11 mouse cellular contexts compared by ENCODE assay signal in genomic region chr3:84061523-84062453, GRCm38 (mm10). TPM values are rescaled to one million over a fixed set of nuclear protein-coding genes. Genes with fewer than 3 reads are reported as not detected.
DNase-seq lines count a peak whose midpoint lies in the region; ATAC-seq and TF ChIP-seq lines count a peak whose summit lies in the region.
"Had no signal": no experiment of that assay in that cellular context is flagged by ENCODE, and none has a peak within 500 bp of the region (broad histone marks: within the 10 kb centered on the region; RNA-seq: fewer than 3 reads in every experiment).

No protein-coding gene starts in this region.

- H3K9me3 ChIP-seq in hindbrain, embryonic 10.5 days: 0 out of 2 replicates have a peak, but pooled peaks cover 10% of the 10 kb centered on the region
- H3K9me3 ChIP-seq in hindbrain, embryonic 16.5 days (ENCODE audit: control insufficient read depth, low read length): no peaks in the 10 kb centered on the region
- H3K9me3 ChIP-seq in limb, embryonic 14.5 days (ENCODE audit: control insufficient read depth, low read length): no peaks in the 10 kb centered on the region
- H3K9me3 ChIP-seq in midbrain, postnatal 0 days (ENCODE audit: low read length): no peaks in the 10 kb centered on the region

- H3K4me2 ChIP-seq in hindbrain, embryonic 16.5 days (ENCODE audit: low read length): no peak overlapping the region
- H3K4me2 ChIP-seq in limb, embryonic 14.5 days (replicated peaks; ENCODE audit: low read depth, low read length, severe bottlenecking): no peak overlapping the region
- H3K4me2 ChIP-seq in midbrain, postnatal 0 days (ENCODE audit: low read depth, low read length, poor library complexity, severe bottlenecking): no peak overlapping the region

- ATAC-seq in hindbrain, embryonic 16.5 days: no peak
- peak; percentile 56; the same call in 1 of the 2 replicates for ATAC-seq in limb, embryonic 14.5 days (ENCODE audit: low FRiP score, low read depth)
- no peak for ATAC-seq in midbrain, postnatal 0 days (ENCODE audit: low FRiP score)

- no peaks in the 10 kb centered on the region for H3K36me3 ChIP-seq in hindbrain, embryonic 10.5 days
- H3K36me3 ChIP-seq in hindbrain, embryonic 16.5 days (ENCODE audit: control insufficient read depth, insufficient read depth, low read length): no peaks in the 10 kb centered on the region
- H3K36me3 ChIP-seq in limb, embryonic 14.5 days (ENCODE audit: control insufficient read depth, insufficient read depth, low read length): no peaks in the 10 kb centered on the region
- H3K36me3 ChIP-seq in midbrain, postnatal 0 days (ENCODE audit: insufficient read depth, low read length): no peaks in the 10 kb centered on the region
- H3K36me3 ChIP-seq: midbrain, embryonic 10.5 days had no signal

- no peak overlapping the region for H3K9ac ChIP-seq in hindbrain, embryonic 16.5 days (ENCODE audit: low read depth, low read length)
- no peak overlapping the region for H3K9ac ChIP-seq in limb, embryonic 14.5 days (ENCODE audit: low read depth, low read length, severe bottlenecking)
- no peak overlapping the region for H3K9ac ChIP-seq in midbrain, postnatal 0 days (replicated peaks; ENCODE audit: low read length, poor library complexity, severe bottlenecking)

- TF ChIP-seq CTCF in cerebellum, adult 2 months (IDR thresholded peaks at IDR 0.05; ENCODE audit: borderline replicate concordance, insufficient read depth, low read depth, low read length): no peak
- TF ChIP-seq CTCF in midbrain, postnatal 0 days (IDR thresholded peaks at IDR 0.05): no peak

- TF ChIP-seq POLR2A in limb, embryonic 14.5 days (IDR thresholded peaks at IDR 0.05; ENCODE audit: borderline replicate concordance, extremely low read depth, insufficient read depth, insufficient read length): no peak
- TF ChIP-seq POLR2A in cerebellum, adult 2 months (IDR thresholded peaks at IDR 0.05; ENCODE audit: borderline replicate concordance, insufficient read depth, low read length): no peak

- no peaks in the 10 kb centered on the region for H3K27me3 ChIP-seq in hindbrain, embryonic 10.5 days (ENCODE audit: insufficient read depth, poor library complexity, severe bottlenecking)
- H3K27me3 ChIP-seq in hindbrain, embryonic 16.5 days (replicated peaks; ENCODE audit: control insufficient read depth, insufficient read depth, low read length): no peaks in the 10 kb centered on the region
- no peaks in the 10 kb centered on the region for H3K27me3 ChIP-seq in limb, embryonic 14.5 days (ENCODE audit: control insufficient read depth, insufficient read depth, low read length)
- no peaks in the 10 kb centered on the region; the same call in 1 of the 2 replicates for H3K27me3 ChIP-seq in cerebellum, adult 2 months (ENCODE audit: control insufficient read depth, insufficient read depth, low read length)
- H3K27me3 ChIP-seq in midbrain, postnatal 0 days (ENCODE audit: insufficient read depth, low read length): no peaks in the 10 kb centered on the region

- 79% methylated on average over 13 of the region's 13 CpGs for WGBS in hindbrain, embryonic 10.5 days
- WGBS in hindbrain, embryonic 16.5 days: 69% methylated on average over 13 of the region's 13 CpGs
- WGBS in limb, embryonic 14.5 days: 66% methylated on average over 13 of the region's 13 CpGs
- 55% methylated on average over 13 of the region's 13 CpGs for WGBS in cerebellum, adult 2 months
- WGBS in midbrain, postnatal 0 days: 76% methylated on average over 13 of the region's 13 CpGs

- H3K27ac ChIP-seq in hindbrain, embryonic 10.5 days: peak overlapping the region; percentile 67; the same call in 1 of the 2 replicates
- H3K27ac ChIP-seq in hindbrain, embryonic 16.5 days (ENCODE audit: low read depth, low read length): no peak overlapping the region
- no peak overlapping the region for H3K27ac ChIP-seq in limb, embryonic 14.5 days (replicated peaks; ENCODE audit: low read depth, low read length)
- H3K27ac ChIP-seq in cerebellum, adult 2 months (ENCODE audit: insufficient read depth, low read length): no peak overlapping the region
- no peak overlapping the region for H3K27ac ChIP-seq in midbrain, postnatal 0 days (ENCODE audit: low read depth, low read length)
- H3K27ac ChIP-seq: midbrain, embryonic 10.5 days had no signal

- peaks cover 13% of the 10 kb centered on the region; the same call in 1 of the 2 replicates for H3K4me1 ChIP-seq in hindbrain, embryonic 10.5 days (replicated peaks)
- peaks cover 2% of the 10 kb centered on the region; the same call in 1 of the 2 replicates for H3K4me1 ChIP-seq in hindbrain, embryonic 16.5 days (ENCODE audit: control insufficient read depth, insufficient read depth, low read depth, low read length)
- H3K4me1 ChIP-seq in limb, embryonic 14.5 days (ENCODE audit: control insufficient read depth, insufficient read depth, low read length): peaks cover 16% of the 10 kb centered on the region; the same call in 1 of the 2 replicates
- H3K4me1 ChIP-seq in cerebellum, adult 2 months (ENCODE audit: control insufficient read depth, insufficient read depth, low read length): no peaks in the 10 kb centered on the region
- no peaks in the 10 kb centered on the region for H3K4me1 ChIP-seq in midbrain, postnatal 0 days (ENCODE audit: insufficient read depth, low read length)

- intact Hi-C loops in gastrocnemius, postnatal 36 days (cut with DNase I): loop anchor here (2.0 kb wide), 1 partner anchor 21 kb away; the partner anchor contains the start of gene Tmem131l

- DNase-seq in hindbrain, embryonic 10.5 days (ENCODE audit: low spot score): peak; percentile 26
- DNase-seq in adrenal gland, postnatal 10 days: peak; percentile 44
- peak; percentile 19 to 25 for DNase-seq in gastrocnemius, postnatal 36 days
- DNase-seq in limb, embryonic 14.5 days (ENCODE audit: low spot score): no peak
- no peak for DNase-seq in cerebellum, adult 2 months
- no peak for DNase-seq in c-Kit-positive CD71-positive TER-119-positive erythroid progenitor cells, embryonic 14.5 days (ENCODE audit: low spot score)
- no peak for DNase-seq in midbrain, postnatal 0 days (ENCODE audit: low spot score)
- DNase-seq: kidney, adult 8-10 months had no signal

- H3K4me3 ChIP-seq in hindbrain, embryonic 10.5 days: no peak overlapping the region
- no peak overlapping the region for H3K4me3 ChIP-seq in hindbrain, embryonic 16.5 days (ENCODE audit: low read length)
- H3K4me3 ChIP-seq in limb, embryonic 14.5 days (replicated peaks; ENCODE audit: low read length): no peak overlapping the region
- H3K4me3 ChIP-seq in cerebellum, adult 2 months (replicated peaks; ENCODE audit: insufficient read depth, low read depth, low read length): no peak overlapping the region
- H3K4me3 ChIP-seq in midbrain, postnatal 0 days (ENCODE audit: low read depth, low read length): no peak overlapping the region
- H3K4me3 ChIP-seq: erythroblast, embryonic 14.5 days; midbrain, embryonic 10.5 days had no signal

RNA-seq across cellular contexts. Expression of gene Tmem131l, which starts 21.8 kb away (rescaled TPM):
- polyA plus RNA-seq in hindbrain, embryonic 10.5 days (2016; fragmentation: Nextera tagmentation; extraction: Ambion mirVana): 70.2 and 70.8 TPM in 2 replicates
- 34.6 and 45.2 TPM in 2 replicates for polyA plus RNA-seq in hindbrain, embryonic 16.5 days (2015; fragmentation: Nextera tagmentation; extraction: Ambion mirVana)
- total RNA-seq in adrenal gland, postnatal 10 days (2021): 10 to 100 TPM; 44.9 to 61.7 TPM
- total RNA-seq in gastrocnemius, postnatal 36 days (2021): 10 to 100 TPM; 13.0 to 18.4 TPM
- 52.4 and 60.0 TPM in 2 replicates for polyA plus RNA-seq in limb, embryonic 14.5 days (2012; rRNA removed)
- polyA plus RNA-seq in limb, embryonic 14.5 days (2014; fragmentation: Nextera tagmentation; extraction: Ambion mirVana): 59.8 and 66.0 TPM in 2 replicates
- 9.2 and 9.7 TPM in 2 replicates for polyA plus RNA-seq in cerebellum, adult 2 months (2012; rRNA removed)
- 37.3 and 37.7 TPM in 2 replicates for total RNA-seq in midbrain, postnatal 0 days (2014; rRNA removed)
- 16.1 and 22.5 TPM in 2 replicates for polyA plus RNA-seq in midbrain, postnatal 0 days (2015; fragmentation: Nextera tagmentation; extraction: Ambion mirVana)

Comparison
In these comparisons a context has a peak if more than half of its experiments do, and no peak if none do; other contexts are left out.
1. DNase-seq: peak in hindbrain, embryonic 10.5 days (single experiment), adrenal gland, postnatal 10 days (single experiment) and gastrocnemius, postnatal 36 days (2 of 2); none in limb, embryonic 14.5 days (single experiment), cerebellum, adult 2 months (0 of 2), c-Kit-positive CD71-positive TER-119-positive erythroid progenitor cells, embryonic 14.5 days (single experiment) and midbrain, postnatal 0 days (single experiment).